Mouse (Mus musculus) spleen, embryonic (tissue): ENCODE measurements around the gene Ssna1.

Experiments
- CTCF ChIA-PET: fragments of 350-600 bp; sonication (Branson Sonifier 250); formaldehyde crosslinking; loops from one replicate; lab custom pipeline; 2022; lab: Charles Lee

The Ssna1 gene

DNA sequence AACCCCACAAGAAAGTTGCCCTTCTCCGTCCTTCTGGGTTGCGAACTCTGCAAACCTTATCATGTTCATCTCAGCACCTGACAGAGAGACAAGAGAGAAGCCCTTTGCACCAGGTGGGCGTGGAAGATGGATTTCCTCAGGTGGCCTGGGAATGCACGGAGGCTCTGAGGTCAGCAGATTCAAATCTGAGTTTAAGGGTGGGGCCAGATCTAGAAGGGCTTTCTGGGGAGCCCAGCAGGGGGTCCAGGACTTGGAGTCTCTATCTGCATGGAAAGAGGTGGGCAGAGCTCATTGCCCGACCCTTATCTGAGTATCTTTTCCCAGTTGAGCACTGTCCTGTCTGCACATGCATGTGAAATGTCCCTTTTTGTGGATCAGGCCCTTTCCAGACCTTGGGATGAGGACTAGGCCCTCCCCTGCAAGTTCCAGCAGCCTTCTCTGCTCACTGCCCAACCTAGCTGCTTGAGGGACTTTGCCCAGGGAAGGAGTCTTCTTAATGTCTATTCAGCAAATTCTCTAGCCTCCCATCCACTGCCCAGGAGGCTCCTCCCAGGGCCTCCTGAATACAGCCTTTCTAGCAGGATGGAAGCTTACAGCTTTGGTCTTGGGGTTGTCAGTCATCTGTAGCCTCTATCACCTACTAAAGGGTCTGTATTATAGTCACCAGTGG lies 37.6 kb downstream of the Ssna1 start:
- CTCF ChIA-PET: no interaction called here

DNA sequence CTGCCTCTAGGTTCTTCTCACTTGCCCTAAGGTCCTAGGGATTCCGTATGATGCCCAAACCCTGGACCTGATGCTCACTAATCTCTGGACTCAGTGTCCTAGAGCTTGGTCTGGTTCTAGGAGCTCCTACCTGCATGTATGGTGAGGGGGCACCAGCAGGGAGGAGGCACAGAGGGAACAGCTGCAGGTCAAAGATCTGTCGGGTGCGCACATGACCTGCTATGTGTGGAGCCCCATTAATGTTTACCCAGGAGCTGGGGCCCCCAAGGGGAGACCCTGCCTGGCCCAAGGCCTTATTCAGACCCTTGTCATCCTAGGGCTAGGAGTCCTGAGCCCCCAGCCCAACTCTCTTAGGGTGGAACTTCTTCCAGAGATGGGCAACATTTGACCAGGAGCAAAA lies 38.2 kb downstream of the Ssna1 start, which contains the start of gene Slc34a3:
Gene Slc34a3, minus strand, starts transcription at position 315 of the 400 bp plus-strand sequence.
- CTCF ChIA-PET: no interaction called here

DNA sequence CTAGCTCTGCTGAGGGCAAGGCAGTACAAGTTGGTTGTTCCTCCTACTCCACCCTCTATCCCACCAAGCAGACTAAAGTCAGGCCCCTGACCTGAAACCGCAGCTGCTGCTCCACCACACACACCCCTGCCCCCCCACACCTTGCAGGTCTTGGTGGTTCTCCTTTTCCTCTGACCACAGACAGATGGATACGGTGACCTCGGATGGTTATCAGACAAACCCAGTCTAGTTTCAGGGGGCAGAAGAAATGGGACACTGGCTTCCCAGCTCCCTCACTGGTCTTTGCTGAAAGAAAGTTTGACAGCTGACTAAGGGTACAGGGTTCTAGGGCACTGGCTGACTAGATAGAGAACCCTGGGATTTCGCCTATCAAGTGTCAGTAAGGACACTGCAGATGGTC lies 38.8 kb downstream of the Ssna1 start:
- CTCF ChIA-PET: no interaction called here

DNA sequence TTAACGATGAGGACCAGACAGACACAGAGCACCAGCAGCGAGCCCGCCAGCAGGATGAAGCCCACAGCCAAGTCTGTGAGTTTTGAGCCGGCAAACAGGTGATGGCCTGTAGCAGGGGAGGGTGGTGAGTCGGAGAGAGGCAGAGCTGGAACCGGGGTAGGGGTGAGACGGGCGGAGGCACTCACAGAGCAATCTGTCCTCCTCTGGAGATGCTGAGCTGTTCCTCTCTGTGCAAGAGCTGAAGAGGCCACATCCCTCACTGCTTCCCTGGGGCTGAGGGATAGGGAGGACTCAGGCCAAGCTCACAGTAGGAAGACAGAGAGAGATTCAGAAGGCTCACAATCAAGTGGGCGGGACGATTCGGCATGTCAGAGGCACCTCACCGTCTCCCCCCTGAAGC lies 41.2 kb downstream of the Ssna1 start:
- CTCF ChIA-PET: no interaction called here

DNA sequence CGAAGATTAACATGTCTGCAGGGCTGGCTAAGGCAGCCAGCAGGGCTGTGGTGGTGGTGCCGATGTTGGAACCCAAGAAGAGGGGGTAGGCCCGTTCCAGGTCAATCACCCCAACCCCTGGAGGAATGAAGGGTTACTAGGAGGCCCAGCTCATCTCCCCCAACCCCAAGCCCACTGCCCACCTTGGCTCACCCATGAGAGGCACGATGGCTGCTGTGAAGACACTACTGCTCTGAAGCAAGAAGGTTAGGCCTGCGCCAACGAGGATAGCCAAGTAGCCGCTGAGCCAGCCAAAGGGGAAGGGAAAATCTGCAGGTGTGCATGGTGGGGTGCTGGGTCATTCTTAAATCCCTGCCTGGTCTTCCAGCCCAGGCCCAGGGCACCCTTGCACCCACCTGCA lies 41.7 kb downstream of the Ssna1 start:
- CTCF ChIA-PET: no interaction called here

DNA sequence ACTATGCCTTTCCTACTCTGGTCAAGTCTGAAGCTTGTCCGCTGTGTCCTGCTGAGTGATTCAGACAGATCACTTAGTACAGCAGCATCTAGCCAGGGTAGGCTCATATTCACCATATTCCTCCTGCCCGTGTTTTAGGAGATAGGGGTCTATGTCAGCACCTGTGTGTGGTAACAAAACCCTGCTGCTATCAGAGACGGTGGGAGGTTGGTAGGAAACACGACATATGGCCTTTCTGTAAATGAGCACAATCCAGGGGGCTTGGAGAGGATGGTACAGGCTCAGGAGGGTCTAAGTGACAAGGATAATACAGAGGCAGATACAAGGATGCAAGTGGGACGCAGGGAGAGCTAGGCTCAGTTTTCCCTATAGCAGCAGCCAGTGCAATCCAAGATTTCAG lies 42.7 kb downstream of the Ssna1 start:
- CTCF ChIA-PET: interaction anchor here (1.0 to 1.7 kb wide), 4 partner anchors 21 to 42 kb away, joined by 4 to 5 read pairs (median 4); partner anchors contain the start of genes Anapc2 and Ssna1

DNA sequence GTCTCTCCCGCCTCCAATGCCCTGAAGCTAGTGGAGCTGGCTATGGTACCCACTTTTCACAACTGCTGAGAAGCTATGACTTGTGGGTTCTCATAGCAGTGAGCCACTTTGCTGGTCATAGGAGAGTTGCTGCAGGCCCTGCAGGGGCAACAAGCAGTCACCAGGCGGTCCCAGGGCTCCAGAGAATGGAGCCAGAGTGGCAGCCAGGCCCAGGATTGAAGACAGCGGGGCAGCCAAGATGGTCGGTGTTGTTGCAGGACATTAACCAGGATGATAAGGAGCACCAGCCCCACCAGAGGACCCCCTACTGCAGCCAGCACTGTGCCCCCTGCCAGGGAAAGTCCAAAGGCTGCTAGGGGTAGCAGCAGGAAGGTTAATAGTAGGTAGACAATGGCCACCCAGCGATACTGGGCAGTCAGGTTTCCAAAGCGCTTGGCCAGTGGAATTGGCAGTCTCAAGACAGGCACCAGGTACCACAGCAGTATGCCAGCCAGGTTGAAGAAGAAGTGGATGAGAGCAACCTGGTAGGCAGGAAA lies 43.2 kb downstream of the Ssna1 start:
- CTCF ChIA-PET: interaction anchor here (0.7 to 2.4 kb wide), 8 partner anchors 13 to 43 kb away, joined by 3 to 10 read pairs (median 4); partner anchors contain the start of genes Anapc2, Rnf208, Ssna1 and Tor4a

DNA sequence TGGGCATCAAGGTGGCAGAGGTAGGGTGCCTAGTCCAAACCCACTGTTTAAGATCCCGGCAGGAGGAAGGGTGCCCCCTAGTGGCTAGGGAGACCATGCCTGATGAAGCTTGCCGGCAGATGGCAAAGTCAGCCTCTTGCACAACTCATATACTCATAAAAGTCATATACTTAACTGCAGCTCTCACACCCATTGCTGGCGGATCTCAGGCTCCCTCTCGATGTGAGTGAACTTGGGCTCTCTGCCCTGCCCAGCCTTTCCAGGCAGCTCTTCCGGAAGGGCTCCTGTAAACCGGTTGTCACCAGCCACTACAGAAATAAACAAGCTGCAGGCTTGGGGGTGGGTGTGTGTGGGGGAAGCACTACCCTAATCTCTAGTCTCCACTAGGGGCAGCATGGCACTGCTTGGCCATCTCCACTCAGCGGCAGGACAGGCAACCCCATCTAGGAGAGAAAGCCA lies 43.8 kb downstream of the Ssna1 start:
- CTCF ChIA-PET: interaction anchor here (0.7 to 2.4 kb wide), 8 partner anchors 13 to 43 kb away, joined by 3 to 10 read pairs (median 4); partner anchors contain the start of genes Anapc2, Rnf208, Ssna1 and Tor4a

DNA sequence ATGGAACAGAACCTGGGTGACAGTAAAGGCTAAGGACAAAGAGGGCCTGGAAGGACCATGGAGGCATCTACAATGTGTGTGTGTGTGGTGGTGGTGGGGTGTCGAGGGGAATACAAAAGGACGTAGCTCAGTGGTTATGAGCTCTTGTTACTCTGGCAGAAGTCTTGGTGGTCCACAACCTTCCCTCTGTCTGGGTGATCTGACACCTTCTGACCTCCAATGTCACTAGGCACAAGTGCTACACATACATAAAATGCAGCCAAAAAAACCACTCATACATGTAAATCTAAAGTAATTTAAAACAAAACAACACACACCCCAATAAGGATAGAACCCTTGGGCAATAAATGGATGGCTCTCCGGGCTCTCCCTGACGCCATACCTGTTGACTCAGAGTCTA lies 44.8 kb downstream of the Ssna1 start:
- CTCF ChIA-PET: interaction anchor here (0.7 to 2.4 kb wide), 5 partner anchors 15 to 38 kb away, joined by 3 to 10 read pairs (median 4); partner anchors contain the start of gene Rnf208

DNA sequence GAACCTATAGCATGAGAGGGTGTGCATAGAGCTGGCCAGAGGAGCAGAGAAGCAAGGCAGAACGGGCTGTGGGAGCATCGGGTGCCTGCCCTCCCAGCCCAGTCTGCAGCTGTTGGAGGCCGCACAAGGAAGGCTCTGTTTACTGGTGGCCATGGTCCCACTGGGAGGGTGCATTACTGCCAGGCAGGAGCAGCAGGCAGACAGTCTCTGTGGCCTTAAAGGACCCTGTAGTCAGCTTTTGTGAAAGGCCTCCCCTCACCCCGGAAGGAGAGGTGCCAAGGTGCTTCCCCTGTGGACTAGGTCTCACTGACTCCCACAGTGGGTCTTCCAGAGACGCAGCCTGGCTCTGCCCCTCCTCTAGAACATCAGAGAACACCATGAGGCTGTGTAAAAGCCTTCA lies 45.4 kb downstream of the Ssna1 start:
- CTCF ChIA-PET: interaction anchor here (1.6 to 2.4 kb wide), 2 partner anchors 33 to 37 kb away, joined by 4 to 10 read pairs; no protein-coding TSS in a partner anchor

DNA sequence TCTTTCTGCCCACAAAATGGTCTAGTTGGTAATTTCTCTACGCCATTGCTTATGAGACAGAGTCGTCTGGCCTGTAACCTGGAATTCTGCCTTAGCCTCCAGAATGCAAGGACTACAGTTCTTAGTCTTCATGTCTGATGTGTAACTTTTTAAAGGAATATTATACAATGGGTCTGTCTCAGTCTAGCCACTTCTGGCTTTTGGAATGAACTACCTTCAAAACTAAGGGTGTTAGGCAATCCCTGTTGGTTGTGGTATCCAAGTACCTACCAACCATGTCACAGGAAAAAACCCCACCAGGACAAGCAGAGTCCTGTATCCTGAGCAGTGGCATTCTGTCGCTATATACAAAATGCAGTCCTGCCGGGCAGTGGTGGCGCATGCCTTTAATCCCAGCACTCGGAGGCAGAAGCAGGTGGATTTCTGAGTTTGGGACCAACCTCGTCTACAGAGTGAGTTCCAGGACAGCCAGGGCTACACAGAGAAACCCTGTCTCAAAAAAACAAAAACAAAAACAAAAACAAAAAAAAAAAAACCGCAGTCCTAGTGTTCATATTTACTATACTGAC lies 46.3 kb downstream of the Ssna1 start:
- CTCF ChIA-PET: interaction anchor here (0.7 to 1.2 kb wide), 2 partner anchors 13 to 94 kb away, joined by 4 read pairs; no protein-coding TSS in a partner anchor

DNA sequence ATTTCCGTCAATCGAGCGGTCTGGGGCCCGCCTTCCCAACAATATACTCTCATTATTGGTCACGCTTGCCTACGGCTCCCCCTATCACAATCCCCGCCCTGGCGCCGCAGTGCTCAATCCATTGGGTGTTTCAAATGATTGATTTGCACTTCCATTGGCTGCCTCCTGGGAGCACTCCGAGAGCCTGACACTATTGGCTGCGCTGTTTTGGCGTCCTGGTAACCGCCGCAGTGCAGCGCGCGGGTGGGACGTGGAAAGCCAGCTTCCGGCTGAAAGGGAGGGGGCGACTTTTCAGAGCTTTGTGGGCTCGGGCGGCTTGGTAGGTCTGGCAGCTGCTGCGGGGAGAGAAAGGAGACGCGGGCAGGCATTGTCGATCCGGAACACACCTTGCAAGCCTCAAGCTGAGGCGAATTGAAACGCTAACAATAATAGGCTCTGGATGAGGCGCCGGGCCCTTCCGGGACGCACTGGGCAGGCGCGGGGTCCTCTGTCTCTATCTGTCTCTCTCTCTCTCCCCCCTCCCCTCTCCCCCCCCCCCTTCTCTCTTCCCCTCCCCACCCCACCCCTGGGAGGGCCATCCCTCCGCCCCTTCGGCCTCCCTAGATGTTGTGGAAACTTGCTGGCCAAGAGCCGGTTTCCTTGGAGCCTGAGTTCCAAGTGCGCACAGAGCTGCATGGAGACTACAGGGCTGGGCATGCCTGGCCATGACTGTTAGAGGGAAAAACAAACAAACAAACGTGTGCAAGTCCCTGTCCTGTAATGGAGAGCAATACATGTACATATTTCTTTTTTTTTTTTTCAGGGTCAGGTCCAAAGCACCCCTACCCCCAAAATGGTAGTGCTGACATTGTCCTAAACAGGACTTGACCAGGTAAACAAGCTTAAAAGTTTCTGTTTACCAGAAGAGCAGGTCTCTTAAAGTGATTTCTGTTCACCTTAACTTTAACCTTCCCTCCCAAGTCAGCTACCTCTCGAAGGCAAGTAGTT lies 47.2 kb downstream of the Ssna1 start:
- CTCF ChIA-PET: interaction anchor here (0.6 to 1.2 kb wide), 6 partner anchors 13 to 93 kb away, joined by 3 to 8 read pairs (median 4); partner anchors contain the start of gene Nrarp

DNA sequence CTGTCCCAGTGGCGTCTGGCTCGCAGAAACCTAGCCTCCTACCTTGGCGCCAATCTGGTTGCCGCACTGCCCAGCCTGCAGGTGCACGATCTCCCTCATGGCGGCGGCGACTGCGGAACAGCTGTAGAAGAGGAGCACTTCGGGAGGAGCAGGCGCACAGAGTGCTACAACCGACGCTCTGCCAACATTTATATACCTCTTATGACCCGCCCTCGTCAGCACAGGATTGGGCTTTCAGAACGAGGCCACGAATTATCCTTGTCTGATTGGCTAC lies 47.8 kb downstream of the Ssna1 start, which contains the start of gene Tubb4b:
Gene Tubb4b, minus strand, starts transcription at position 211 of the 274 bp plus-strand sequence.
- CTCF ChIA-PET: interaction anchor here (0.7 to 1.2 kb wide), 2 partner anchors 19 to 43 kb away, joined by 3 read pairs; partner anchors contain the start of gene Nrarp

DNA sequence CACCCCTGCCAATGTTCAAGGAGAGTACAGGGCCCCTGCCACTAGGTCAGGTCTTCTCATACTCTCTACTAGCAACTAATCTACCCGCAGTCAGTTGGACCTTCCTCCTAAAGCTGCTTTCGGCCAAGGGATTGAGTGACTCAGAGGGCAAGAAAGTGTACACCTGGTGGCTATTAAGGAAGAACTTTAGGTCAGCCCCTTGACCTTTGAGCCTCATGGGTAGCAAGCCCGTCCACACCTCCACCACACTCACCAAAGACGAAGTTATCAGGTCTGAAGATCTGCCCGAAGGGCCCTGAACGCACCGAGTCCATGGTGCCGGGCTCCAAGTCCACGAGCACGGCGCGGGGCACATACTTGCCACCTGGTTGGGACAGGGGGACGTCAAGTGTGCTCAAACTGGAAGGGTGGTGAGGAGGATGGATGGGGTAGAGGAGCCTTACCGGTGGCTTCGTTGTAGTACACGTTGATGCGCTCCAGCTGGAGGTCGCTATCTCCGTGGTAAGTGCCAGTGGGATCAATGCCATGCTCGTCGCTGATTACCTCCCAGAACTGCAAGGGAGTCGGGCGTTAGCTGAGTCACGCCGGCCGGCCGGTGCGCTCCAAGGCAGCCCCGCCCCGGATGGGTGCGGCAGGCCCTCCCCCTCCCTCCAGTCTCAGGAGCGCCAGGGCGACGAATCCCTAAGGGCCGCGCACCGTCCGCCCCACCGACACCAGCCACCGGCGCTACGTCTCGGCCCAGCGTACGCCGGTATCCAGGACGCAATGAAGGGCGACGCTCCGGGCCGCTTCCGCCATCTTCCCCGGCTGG lies 48.4 kb downstream of the Ssna1 start:
- CTCF ChIA-PET: interaction anchor here (1.1 to 1.2 kb wide), 2 partner anchors 12 to 43 kb away, joined by 3 read pairs; partner anchors contain the start of genes Nelfb and Nrarp

DNA sequence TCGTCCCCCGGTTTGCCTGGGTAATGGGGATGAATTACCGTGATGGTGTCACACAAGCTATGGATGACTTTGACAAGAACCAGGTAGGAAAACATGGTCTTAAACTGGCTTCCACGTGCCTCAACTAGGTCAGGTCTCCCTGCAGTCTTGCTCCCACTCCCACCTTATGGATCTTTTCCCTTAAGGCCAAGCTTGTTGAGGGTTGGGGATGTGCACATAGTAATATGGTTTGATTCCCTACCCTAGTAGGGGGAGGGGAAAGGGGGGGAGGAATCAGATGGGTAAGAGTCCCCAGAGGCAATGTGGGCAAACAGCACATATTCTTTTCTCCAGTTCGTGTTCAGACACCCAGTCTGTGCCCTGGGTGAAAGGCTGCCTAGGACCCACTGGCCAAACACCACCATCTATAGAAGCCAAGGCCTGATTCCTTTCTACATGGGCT lies 50.9 kb downstream of the Ssna1 start:
- CTCF ChIA-PET: interaction anchor here (1.3 kb wide), 1 partner anchor 31 kb away, joined by 4 read pairs; no protein-coding TSS in a partner anchor
